Mouse (Mus musculus) megakaryocyte, embryonic 14.5 days (primary cell): ENCODE results near the gene Dcaf17. TPM values are rescaled to one million over a fixed set of nuclear protein-coding genes. Genes with fewer than 3 reads are reported as not detected.

Experiments
- H3K27me3 ChIP-seq: replicated peaks from 2 replicates; pipeline ENCODE3; 2012; ENCODE audit warnings: inconsistent platforms
- H3K36me3 ChIP-seq: replicated peaks from 2 replicates; pipeline ENCODE3; 2012; ENCODE audit warnings: low read length, inconsistent platforms, mixed read lengths
- H3K4me1 ChIP-seq: 2 replicates; pipeline ENCODE4 v1.6.1; 2012; ENCODE audit warnings: inconsistent platforms
- H3K4me3 ChIP-seq: replicated peaks from 2 replicates; pipeline ENCODE3; 2012; ENCODE audit warnings: moderate library complexity, mild to moderate bottlenecking, inconsistent platforms
- H3K9me3 ChIP-seq: 2 replicates; pipeline ENCODE4 v1.6.1; 2012; ENCODE audit warnings: inconsistent platforms
- FLI1 ChIP-seq: IDR thresholded peaks from 2 replicates; pipeline ENCODE4 v1.6.1; 2012; ENCODE audit warnings: low read length, inconsistent platforms, mixed read lengths
- GATA1 ChIP-seq: IDR thresholded peaks from 3 replicates; pipeline ENCODE4 v1.6.1; 2012; ENCODE audit warnings: mixed read lengths, low read length, inconsistent platforms, borderline replicate concordance
- polyA plus RNA-seq: library from polyadenylated mRNA; stranded (reverse); fragments of >175 nt; gene quantifications from 2 replicates; pipeline ENCODE4 v1.2.3, GENCODE M21; 2012; ENCODE audit warnings: low replicate concordance; ENCODE audit not compliant: insufficient read depth

Gene Dcaf17
- polyA plus RNA-seq, 1 experiment: 2.2 TPM

GRCm38 (mm10) chr2:71142410-71142809 lies 87.3 kb downstream of the Dcaf17 start:
- H3K9me3 ChIP-seq: 0 out of 2 replicates have a peak, but pooled peaks cover 4% of the 10 kb centered on the region
- H3K4me3 ChIP-seq: peak overlapping the region; percentile 64
- no peaks in the 10 kb centered on the region for H3K36me3 ChIP-seq
- TF ChIP-seq FLI1: no peak
- peaks cover 30% of the 10 kb centered on the region for H3K4me1 ChIP-seq
- peaks cover 14% of the 10 kb centered on the region for H3K27me3 ChIP-seq

- no peak overlapping the region for H3K4me3 ChIP-seq
These were observed 90.7 kb downstream of the Dcaf17 start for GRCm38 (mm10) chr2:71145853-71146252.

GRCm38 (mm10) chr2:71146266-71146665 lies 91.1 kb downstream of the Dcaf17 start:
- Histone ChIP-seq H3K4me3 (no peak overlapping the region), H3K4me1 (peaks cover 46% of the 10 kb centered on the region), H3K27me3 (peaks cover 22% of the 10 kb centered on the region), H3K36me3 (no peaks in the 10 kb centered on the region), H3K9me3 (no peaks in the 10 kb centered on the region)
- no peak for TF ChIP-seq GATA1
- no peak for TF ChIP-seq FLI1

More at GRCm38 (mm10) chr2:71145853-71146252, 90.7 kb downstream of the Dcaf17 start:
- H3K36me3 ChIP-seq: no peaks in the 10 kb centered on the region
- peaks cover 46% of the 10 kb centered on the region for H3K4me1 ChIP-seq
- no peaks in the 10 kb centered on the region for H3K9me3 ChIP-seq
- TF ChIP-seq FLI1: no peak
- TF ChIP-seq GATA1: no peak
- peaks cover 21% of the 10 kb centered on the region for H3K27me3 ChIP-seq

- Histone ChIP-seq H3K9me3 (peaks cover 6% of the 10 kb centered on the region), H3K36me3 (no peaks in the 10 kb centered on the region), H3K4me3 (no peak overlapping the region), H3K4me1 (peaks cover 40% of the 10 kb centered on the region), H3K27me3 (peaks cover 28% of the 10 kb centered on the region)
- no peak for TF ChIP-seq FLI1
- TF ChIP-seq GATA1: no peak
These were observed 92.7 kb downstream of the Dcaf17 start for GRCm38 (mm10) chr2:71147816-71148215.

Other genes with a start within 250 kb of the Dcaf17 start
- 11.7 and 15.7 TPM in 2 replicates for gene Tlk1, start 229.6 kb upstream of the Dcaf17 start, polyA plus RNA-seq
- 2.9 and 8.6 TPM in 2 replicates for gene Mettl8, start 255 bp downstream of the Dcaf17 start, polyA plus RNA-seq
- gene Cybrd1, start 62.6 kb downstream of the Dcaf17 start, polyA plus RNA-seq: 0.06 TPM in 1 of 2 replicates, not detected in the other
- 15.3 TPM in 1 of 2 replicates, not detected in the other for gene Dync1i2, start 156.4 kb downstream of the Dcaf17 start, polyA plus RNA-seq